ENCODE assay signal across 21 mouse cellular contexts in genomic region chr11:20734066-20734465, GRCm38 (mm10). TPM values are rescaled to one million over a fixed set of nuclear protein-coding genes. Genes with fewer than 3 reads are reported as not detected.
A peak's percentile ranks its signal among the peaks of the same experiment; 100 is the strongest.
DNase-seq lines count a peak whose midpoint lies in the region; ATAC-seq and TF ChIP-seq lines count a peak whose summit lies in the region.
"Had no signal": no experiment of that assay in that cellular context is flagged by ENCODE, and none has a peak within 500 bp of the region (broad histone marks: within the 10 kb centered on the region; RNA-seq: fewer than 3 reads in every experiment).

No protein-coding gene starts in this region.

- H3K9ac ChIP-seq in heart, postnatal 0 days (replicated peaks; ENCODE audit: low read depth, low read length), result no peak overlapping the region
- H3K9ac ChIP-seq in kidney, embryonic 16.5 days (replicated peaks; ENCODE audit: low read length), result no peak overlapping the region
- H3K9ac ChIP-seq in lung, postnatal 0 days (replicated peaks; ENCODE audit: low read depth), result no peak overlapping the region
- H3K9ac ChIP-seq in forebrain, embryonic 11.5 days (ENCODE audit: low read length), result no peak overlapping the region
- H3K9ac ChIP-seq: forebrain, embryonic 12.5 days; hindbrain, embryonic 14.5 days had no signal

- H3K36me3 ChIP-seq in heart, postnatal 0 days (replicated peaks; ENCODE audit: control insufficient read depth, insufficient read depth, low read length), result no peaks in the 10 kb centered on the region
- peaks cover 4% of the 10 kb centered on the region; the same call in 1 of the 2 replicates for H3K36me3 ChIP-seq in kidney, embryonic 16.5 days (ENCODE audit: insufficient read depth, low read length)
- no peaks in the 10 kb centered on the region for H3K36me3 ChIP-seq in lung, postnatal 0 days (ENCODE audit: insufficient read depth, low read length)
- peaks cover 3% of the 10 kb centered on the region for H3K36me3 ChIP-seq in small intestine, adult 2 months (ENCODE audit: control insufficient read depth, insufficient read depth, low read length)
- H3K36me3 ChIP-seq in forebrain, embryonic 11.5 days (ENCODE audit: control insufficient read depth, insufficient read depth, low read length), result no peaks in the 10 kb centered on the region
- H3K36me3 ChIP-seq: forebrain, embryonic 12.5 days had no signal

- H3K4me1 ChIP-seq in heart, postnatal 0 days (ENCODE audit: control insufficient read depth, insufficient read depth), result peaks cover 17% of the 10 kb centered on the region
- peaks cover 15% of the 10 kb centered on the region for H3K4me1 ChIP-seq in kidney, embryonic 16.5 days (ENCODE audit: insufficient read depth, low read length)
- H3K4me1 ChIP-seq in lung, postnatal 0 days (ENCODE audit: insufficient read depth, low read depth, low read length), result peaks cover 13% of the 10 kb centered on the region; the same call in 1 of the 2 replicates
- H3K4me1 ChIP-seq in small intestine, adult 2 months (ENCODE audit: control insufficient read depth, insufficient read depth, insufficient read length, low read length), result peaks cover 8% of the 10 kb centered on the region; the same call in 1 of the 2 replicates
- H3K4me1 ChIP-seq in forebrain, embryonic 11.5 days (replicated peaks; ENCODE audit: control insufficient read depth, insufficient read depth, low read length), result no peaks in the 10 kb centered on the region
- H3K4me1 ChIP-seq: forebrain, embryonic 12.5 days had no signal

- no peaks in the 10 kb centered on the region for H3K27me3 ChIP-seq in heart, postnatal 0 days (ENCODE audit: control insufficient read depth, insufficient read depth, low read length)
- H3K27me3 ChIP-seq in kidney, embryonic 16.5 days (ENCODE audit: insufficient read depth, low read length), result no peaks in the 10 kb centered on the region
- no peaks in the 10 kb centered on the region for H3K27me3 ChIP-seq in lung, postnatal 0 days (replicated peaks; ENCODE audit: insufficient read depth, low read length)
- H3K27me3 ChIP-seq in small intestine, adult 2 months (ENCODE audit: control insufficient read depth, insufficient read depth, low read length), result no peaks in the 10 kb centered on the region
- no peaks in the 10 kb centered on the region for H3K27me3 ChIP-seq in forebrain, embryonic 11.5 days (ENCODE audit: control insufficient read depth, insufficient read depth, low read length)
- H3K27me3 ChIP-seq: forebrain, embryonic 12.5 days had no signal

- peak overlapping the region; percentile 39 for H3K27ac ChIP-seq in heart, postnatal 0 days (ENCODE audit: low read depth)
- peak overlapping the region; percentile 53 for H3K27ac ChIP-seq in kidney, embryonic 16.5 days (ENCODE audit: low read length)
- peak overlapping the region; percentile 29 for H3K27ac ChIP-seq in lung, postnatal 0 days (ENCODE audit: low read length)
- peak overlapping the region; percentile 46; the same call in 1 of the 2 replicates for H3K27ac ChIP-seq in small intestine, adult 2 months (ENCODE audit: insufficient read depth, low read depth, low read length)
- H3K27ac ChIP-seq in forebrain, embryonic 11.5 days (ENCODE audit: low read depth, low read length), result no peak overlapping the region
- H3K27ac ChIP-seq: embryonic facial prominence, embryonic 10.5 days; forebrain, embryonic 12.5 days; hindbrain, embryonic 14.5 days had no signal

- H3K4me3 ChIP-seq in heart, postnatal 0 days (ENCODE audit: low read depth, low read length), result no peak overlapping the region
- H3K4me3 ChIP-seq in kidney, embryonic 16.5 days (ENCODE audit: low read length), result no peak overlapping the region
- no peak overlapping the region for H3K4me3 ChIP-seq in lung, postnatal 0 days (ENCODE audit: low read depth, low read length)
- no peak overlapping the region for H3K4me3 ChIP-seq in small intestine, adult 2 months (ENCODE audit: low read depth, low read length)
- H3K4me3 ChIP-seq in forebrain, embryonic 11.5 days (ENCODE audit: low read depth, low read length), result no peak overlapping the region
- H3K4me3 ChIP-seq: embryonic facial prominence, embryonic 10.5 days; forebrain, embryonic 12.5 days had no signal

- H3K4me2 ChIP-seq in heart, postnatal 0 days (ENCODE audit: low read depth, low read length), result no peak overlapping the region
- H3K4me2 ChIP-seq in kidney, embryonic 16.5 days (replicated peaks; ENCODE audit: low read depth, low read length), result no peak overlapping the region
- no peak overlapping the region for H3K4me2 ChIP-seq in lung, postnatal 0 days (replicated peaks; ENCODE audit: low read depth, low read length)
- H3K4me2 ChIP-seq in forebrain, embryonic 11.5 days (ENCODE audit: low read depth, low read length, severe bottlenecking), result no peak overlapping the region
- H3K4me2 ChIP-seq: forebrain, embryonic 12.5 days; hindbrain, embryonic 14.5 days; liver, embryonic 11.5 days had no signal

- H3K9me3 ChIP-seq in heart, postnatal 0 days (replicated peaks; ENCODE audit: control insufficient read depth, low read length), result no peaks in the 10 kb centered on the region
- H3K9me3 ChIP-seq in kidney, embryonic 16.5 days (ENCODE audit: low read length), result no peaks in the 10 kb centered on the region
- H3K9me3 ChIP-seq in lung, postnatal 0 days (ENCODE audit: low read length), result no peaks in the 10 kb centered on the region
- H3K9me3 ChIP-seq in forebrain, embryonic 11.5 days (ENCODE audit: control insufficient read depth, low read length), result no peaks in the 10 kb centered on the region
- H3K9me3 ChIP-seq: embryonic facial prominence, embryonic 10.5 days; forebrain, embryonic 12.5 days had no signal

- TF ChIP-seq POLR2A in small intestine, adult 2 months (IDR thresholded peaks at IDR 0.05; ENCODE audit: low read depth, low read length), result no peak

- peak; percentile 16 for DNase-seq in heart, postnatal 0 days (ENCODE audit: low spot score)
- DNase-seq in heart, postnatal 4 days, result no peak
- no peak for DNase-seq in kidney, adult 9 months
- DNase-seq in lung, postnatal 0 days (ENCODE audit: low spot score), result peak; percentile 44
- no peak for DNase-seq in lung, adult 18-20 months
- no peak for DNase-seq in forebrain, embryonic 11.5 days (ENCODE audit: low spot score)
- DNase-seq: adrenal gland, postnatal 36 days; B cell, adult 2 months; cerebellum, adult 2 months; cerebellum, postnatal 36 days; heart, adult 11 months; kidney, adult 18-20 months; layer of hippocampus, adult 9-11 months; right cerebral cortex, postnatal 25 days; thymus, postnatal 14 days had no signal

- TF ChIP-seq EP300 in heart, postnatal 0 days (IDR thresholded peaks at IDR 0.05; ENCODE audit: low read depth), result no peak
- no peak for TF ChIP-seq EP300 in lung, postnatal 0 days (IDR thresholded peaks at IDR 0.05)

- ATAC-seq in heart, postnatal 0 days (ENCODE audit: insufficient read depth, low read depth), result no peak
- no peak for ATAC-seq in kidney, embryonic 16.5 days (ENCODE audit: low FRiP score, low TSS enrichment)
- ATAC-seq in lung, postnatal 0 days, result no peak
- ATAC-seq in forebrain, embryonic 11.5 days (replicated peaks; ENCODE audit: low FRiP score), result no peak

- TF ChIP-seq CTCF in heart, postnatal 0 days (IDR thresholded peaks at IDR 0.05; ENCODE audit: low read depth), result no peak
- TF ChIP-seq CTCF in lung, postnatal 0 days (IDR thresholded peaks at IDR 0.05), result no peak
- no peak for TF ChIP-seq CTCF in small intestine, adult 2 months (IDR thresholded peaks at IDR 0.05; ENCODE audit: extremely low read depth, insufficient read length, insufficient replicate concordance, low read depth, low read length)

- WGBS in heart, postnatal 0 days, result 49% methylated on average over 3 of the region's 3 CpGs
- 22% methylated on average over 3 of the region's 3 CpGs for WGBS in kidney, embryonic 16.5 days
- WGBS in lung, postnatal 0 days, result 39% methylated on average over 3 of the region's 3 CpGs
- WGBS in small intestine, adult 2 months, result 53% methylated on average over 3 of the region's 3 CpGs
- WGBS in forebrain, embryonic 11.5 days, result 86% methylated on average over 3 of the region's 3 CpGs

RNA-seq across cellular contexts. Expression of gene Aftph, which starts 7.3 kb away (rescaled TPM):
- total RNA-seq in heart, postnatal 0 days (2014; rRNA removed; ENCODE audit: low replicate concordance), result 17.0 and 21.7 TPM in 2 replicates
- 7.5 and 7.8 TPM in 2 replicates for polyA plus RNA-seq in heart, postnatal 0 days (2015; fragmentation: Nextera tagmentation; extraction: Ambion mirVana)
- total RNA-seq in heart, postnatal 4 days (2021), result 10 to 100 TPM; 18.7 to 22.5 TPM
- 26.1 and 29.2 TPM in 2 replicates for polyA plus RNA-seq in kidney, embryonic 16.5 days (2015; fragmentation: Nextera tagmentation; extraction: Ambion mirVana)
- polyA plus RNA-seq in lung, postnatal 0 days (2015; fragmentation: Nextera tagmentation; extraction: Ambion mirVana), result 17.8 and 19.4 TPM in 2 replicates
- 22.4 and 48.0 TPM in 2 replicates for polyA plus RNA-seq in small intestine, adult 2 months (2012; rRNA removed)
- 28.3 and 33.2 TPM in 2 replicates for polyA plus RNA-seq in forebrain, embryonic 11.5 days (2014; fragmentation: Nextera tagmentation; extraction: Ambion mirVana)

Comparison
In these comparisons a context has a peak if more than half of its experiments do, and no peak if none do; other contexts are left out.
1. DNase-seq: peak in heart, postnatal 0 days (single experiment) and lung, postnatal 0 days (single experiment); none in heart, postnatal 4 days (single experiment), kidney, adult 9 months (single experiment), lung, adult 18-20 months (0 of 2) and forebrain, embryonic 11.5 days (single experiment).